Mouse (Mus musculus) testis, adult 2 months (tissue): Measurements from ENCODE around the gene Ccdc134. TPM values are rescaled to one million over a fixed set of nuclear protein-coding genes. Genes with fewer than 3 reads are reported as not detected.

Experiments used
- H3K27ac ChIP-seq: fragments of 200-500 bp; 2 replicates; pipeline ENCODE4 v1.5.1; 2012; ENCODE audit warnings: low read depth, low read length; ENCODE audit not compliant: control insufficient read depth, insufficient read depth
- H3K27me3 ChIP-seq: fragments of 200-500 bp; 2 replicates; pipeline ENCODE4 v1.6.1; 2012; ENCODE audit warnings: mild to moderate bottlenecking, low read length, moderate library complexity; ENCODE audit not compliant: control insufficient read depth, insufficient read depth
- H3K36me3 ChIP-seq: fragments of 200-500 bp; 2 replicates; pipeline ENCODE4 v1.6.1; 2012; ENCODE audit warnings: mild to moderate bottlenecking, low read length; ENCODE audit not compliant: control insufficient read depth, insufficient read depth
- H3K4me1 ChIP-seq: fragments of 200-500 bp; 2 replicates; pipeline ENCODE4 v1.6.1; 2012; ENCODE audit warnings: low read length; ENCODE audit not compliant: control insufficient read depth, insufficient read depth
- H3K4me3 ChIP-seq: fragments of 200-500 bp; 2 replicates; pipeline ENCODE4 v1.5.1; 2012; ENCODE audit warnings: low read depth, mild to moderate bottlenecking, low read length, moderate library complexity, mixed read lengths; ENCODE audit not compliant: control insufficient read depth
- CTCF ChIP-seq: fragments of 200-500 bp; IDR thresholded peaks from 2 replicates; pipeline ENCODE4 v1.5.1; 2012; ENCODE audit warnings: low read depth, mild to moderate bottlenecking, inconsistent platforms, low read length, moderate library complexity; ENCODE audit not compliant: control insufficient read depth, insufficient read depth, insufficient replicate concordance
- POLR2A ChIP-seq: fragments of 200-500 bp; IDR thresholded peaks from 2 replicates; pipeline ENCODE4 v1.6.1; 2012; ENCODE audit warnings: low read depth, mild to moderate bottlenecking, inconsistent platforms, low read length, moderate library complexity; ENCODE audit not compliant: control insufficient read depth
- polyA plus RNA-seq: library from polyadenylated mRNA; depleted of rRNA; stranded (reverse); fragments of >200 nt; gene quantifications from 2 replicates; pipeline ENCODE4 v1.2.3, GENCODE M21; 2012; rRNA removed

The Ccdc134 gene
- polyA plus RNA-seq, 1 experiment, result 18.1 TPM

GRCm38 (mm10) chr15:82186131-82186530, 58.4 kb downstream of the Ccdc134 start:
- TF ChIP-seq POLR2A, result no peak
- no peak for TF ChIP-seq CTCF
- Histone ChIP-seq H3K4me3 (no peak overlapping the region), H3K36me3 (no peaks in the 10 kb centered on the region; the same call in 1 of the 2 replicates), H3K4me1 (no peaks in the 10 kb centered on the region), H3K27ac (no peak overlapping the region), H3K27me3 (no peaks in the 10 kb centered on the region)

- Histone ChIP-seq H3K36me3 (no peaks in the 10 kb centered on the region; the same call in 1 of the 2 replicates), H3K27ac (no peak overlapping the region), H3K27me3 (no peaks in the 10 kb centered on the region), H3K4me3 (no peak overlapping the region), H3K4me1 (no peaks in the 10 kb centered on the region)
- TF ChIP-seq POLR2A, result no peak
- no peak for TF ChIP-seq CTCF
Observed at GRCm38 (mm10) chr15:82186931-82187330, 59.2 kb downstream of the Ccdc134 start.

- H3K27me3 ChIP-seq, result no peaks in the 10 kb centered on the region
- no peaks in the 10 kb centered on the region for H3K4me1 ChIP-seq
- no peak overlapping the region for H3K4me3 ChIP-seq
- no peak overlapping the region for H3K27ac ChIP-seq
- TF ChIP-seq POLR2A (no peak), CTCF (no peak)
- no peaks in the 10 kb centered on the region; the same call in 1 of the 2 replicates for H3K36me3 ChIP-seq
Observed at GRCm38 (mm10) chr15:82187401-82187800, 59.7 kb downstream of the Ccdc134 start.

- no peaks in the 10 kb centered on the region for H3K27me3 ChIP-seq
- no peaks in the 10 kb centered on the region; the same call in 1 of the 2 replicates for H3K36me3 ChIP-seq
- no peak overlapping the region for H3K4me3 ChIP-seq
- H3K27ac ChIP-seq, result no peak overlapping the region
- TF ChIP-seq CTCF (no peak), POLR2A (no peak)
- no peaks in the 10 kb centered on the region for H3K4me1 ChIP-seq
Observed at GRCm38 (mm10) chr15:82187924-82188323, 60.2 kb downstream of the Ccdc134 start.

GRCm38 (mm10) chr15:82188481-82189240, 60.9 kb downstream of the Ccdc134 start:
- Histone ChIP-seq H3K27ac (no peak overlapping the region), H3K36me3 (no peaks in the 10 kb centered on the region; the same call in 1 of the 2 replicates), H3K27me3 (no peaks in the 10 kb centered on the region), H3K4me1 (no peaks in the 10 kb centered on the region), H3K4me3 (no peak overlapping the region)
- TF ChIP-seq POLR2A (no peak), CTCF (no peak)

Other genes with a start within 250 kb of the Ccdc134 start
- 11.9 and 12.9 TPM in 2 replicates for gene Polr3h, start 201.7 kb upstream of the Ccdc134 start, polyA plus RNA-seq
- 8.1 and 9.2 TPM in 2 replicates for gene Csdc2, start 191.2 kb upstream of the Ccdc134 start, polyA plus RNA-seq
- gene Pmm1, start 167.0 kb upstream of the Ccdc134 start, polyA plus RNA-seq, result 12.1 and 13.8 TPM in 2 replicates
- 153 and 159 TPM in 2 replicates for gene 1700029P11Rik, start 147.4 kb upstream of the Ccdc134 start, polyA plus RNA-seq
- 16.7 and 20.4 TPM in 2 replicates for gene Xrcc6, start 140.1 kb upstream of the Ccdc134 start, polyA plus RNA-seq
- gene Desi1, start 94.1 kb upstream of the Ccdc134 start, polyA plus RNA-seq, result 646 and 682 TPM in 2 replicates
- gene Snu13, start 80.3 kb upstream of the Ccdc134 start, polyA plus RNA-seq, result 68.8 and 72.0 TPM in 2 replicates
- gene 4930407I10Rik, start 68.8 kb upstream of the Ccdc134 start, polyA plus RNA-seq, result 86.7 and 90.3 TPM in 2 replicates
- 8.2 and 10.3 TPM in 2 replicates for gene Mei1, start 57.9 kb upstream of the Ccdc134 start, polyA plus RNA-seq
- 36.2 and 40.1 TPM in 2 replicates for gene Srebf2, start 19.3 kb downstream of the Ccdc134 start, polyA plus RNA-seq
- 0.31 and 0.61 TPM in 2 replicates for gene Shisa8, start 84.9 kb downstream of the Ccdc134 start, polyA plus RNA-seq
- gene Tnfrsf13c, start 96.4 kb downstream of the Ccdc134 start, polyA plus RNA-seq, result 7.2 and 8.0 TPM in 2 replicates
- 14.6 and 21.3 TPM in 2 replicates for gene Cenpm, start 116.8 kb downstream of the Ccdc134 start, polyA plus RNA-seq
- 7.8 and 9.4 TPM in 2 replicates for gene 1500009C09Rik, start 124.5 kb downstream of the Ccdc134 start, polyA plus RNA-seq
- gene Sept3, start 147.0 kb downstream of the Ccdc134 start, polyA plus RNA-seq, result 12.1 and 14.0 TPM in 2 replicates
- gene Wbp2nl, start 171.0 kb downstream of the Ccdc134 start, polyA plus RNA-seq, result 149 and 170 TPM in 2 replicates
- gene Naga, start 211.0 kb downstream of the Ccdc134 start, polyA plus RNA-seq, result 45.3 and 48.9 TPM in 2 replicates
- 5.0 and 5.5 TPM in 2 replicates for gene Pheta2, start 211.0 kb downstream of the Ccdc134 start, polyA plus RNA-seq
- 129 and 140 TPM in 2 replicates for gene Smdt1, start 211.0 kb downstream of the Ccdc134 start, polyA plus RNA-seq
- gene Ndufa6, start 226.4 kb downstream of the Ccdc134 start, polyA plus RNA-seq, result 240 and 246 TPM in 2 replicates